Mouse (Mus musculus) kidney, adult 2 months (tissue): ENCODE measurements around the gene Ace3.

ENCODE experiments used
- CTCF ChIP-seq: fragments of 200-500 bp; conservative IDR thresholded peaks from 2 replicates; pipeline ENCODE4 v1.5.1; 2011; ENCODE audit warnings: low read depth, mild to moderate bottlenecking, control low read depth, low read length, moderate library complexity, mixed read lengths; ENCODE audit not compliant: insufficient read depth, insufficient read length
- POLR2A ChIP-seq: fragments of 200-500 bp; IDR thresholded peaks from one replicate; pipeline ENCODE4 v1.6.1; 2011; ENCODE audit warnings: low read depth, low read length, control low read depth

GRCm38 (mm10) chr11:106045256-106045655 is 50.8 kb downstream of the Ace3 start:
- TF ChIP-seq CTCF (no peak), POLR2A (no peak)
